Mouse (Mus musculus): Measurements from ENCODE around the gene Aldh3b1. TPM values are rescaled to one million over a fixed set of nuclear protein-coding genes. Genes with fewer than 3 reads are reported as not detected.

The Aldh3b1 gene
- polyA plus RNA-seq, 1 experiment from 2014 or later, result 2.3 TPM

DNA sequence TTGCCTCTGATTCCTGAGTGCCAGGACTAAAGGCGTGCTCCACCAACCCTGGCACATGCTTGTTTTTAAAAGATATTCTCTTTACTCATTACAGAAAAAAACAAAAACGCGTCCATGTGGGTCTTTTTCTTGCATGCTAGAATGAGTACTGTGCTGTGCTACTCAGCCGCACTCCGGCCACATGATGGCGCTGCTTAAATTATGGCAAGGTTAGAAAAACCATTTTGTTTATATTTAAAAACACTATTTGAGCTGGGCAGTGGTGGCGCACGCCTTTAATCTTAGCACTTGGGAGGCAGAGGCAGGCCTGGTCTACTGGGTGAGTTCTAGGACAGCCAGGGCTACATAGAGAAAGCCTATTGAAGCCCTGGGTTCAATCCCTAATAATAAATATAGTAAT, 39.4 kb downstream of the Aldh3b1 start:
- Histone ChIP-seq H3K9me3 (ENCODE audit: control insufficient read depth, low read length) (no peaks in the 10 kb centered on the region), H3K9ac (ENCODE audit: low read length) (no peak overlapping the region), H3K27ac (ENCODE audit: low read depth) (no peak overlapping the region), H3K4me1 (replicated peaks; ENCODE audit: control insufficient read depth, insufficient read depth, low read length) (no peaks in the 10 kb centered on the region), H3K27me3 (replicated peaks; ENCODE audit: control insufficient read depth, insufficient read depth, low read length) (no peaks in the 10 kb centered on the region), H3K4me2 (ENCODE audit: low read length) (no peak overlapping the region), H3K36me3 (ENCODE audit: control insufficient read depth, insufficient read depth, low read length) (peaks cover 90% of the 10 kb centered on the region), H3K4me3 (ENCODE audit: low read depth, low read length) (no peak overlapping the region)
- no peak for DNase-seq (ENCODE audit: low spot score)
- no peak for ATAC-seq (replicated peaks; ENCODE audit: low FRiP score, low TSS enrichment, low read depth)
- WGBS, result 75% methylated on average over 8 of the region's 8 CpGs

GRCm38 (mm10) chr19:3889096-3889495, 40.5 kb downstream of the Aldh3b1 start:
- Histone ChIP-seq H3K27me3 (replicated peaks; ENCODE audit: control insufficient read depth, insufficient read depth, low read length) (no peaks in the 10 kb centered on the region), H3K27ac (ENCODE audit: low read depth) (no peak overlapping the region), H3K4me1 (replicated peaks; ENCODE audit: control insufficient read depth, insufficient read depth, low read length) (peaks cover 5% of the 10 kb centered on the region; the same call in 1 of the 2 replicates), H3K4me2 (ENCODE audit: low read length) (no peak overlapping the region), H3K4me3 (ENCODE audit: low read depth, low read length) (no peak overlapping the region), H3K9me3 (ENCODE audit: control insufficient read depth, low read length) (no peaks in the 10 kb centered on the region), H3K9ac (ENCODE audit: low read length) (no peak overlapping the region), H3K36me3 (ENCODE audit: control insufficient read depth, insufficient read depth, low read length) (peaks cover 83% of the 10 kb centered on the region)
- DNase-seq (ENCODE audit: low spot score) (no peak), ATAC-seq (replicated peaks; ENCODE audit: low FRiP score, low TSS enrichment, low read depth) (no peak)
- WGBS, result 91% methylated on average over 5 of the region's 5 CpGs

DNA sequence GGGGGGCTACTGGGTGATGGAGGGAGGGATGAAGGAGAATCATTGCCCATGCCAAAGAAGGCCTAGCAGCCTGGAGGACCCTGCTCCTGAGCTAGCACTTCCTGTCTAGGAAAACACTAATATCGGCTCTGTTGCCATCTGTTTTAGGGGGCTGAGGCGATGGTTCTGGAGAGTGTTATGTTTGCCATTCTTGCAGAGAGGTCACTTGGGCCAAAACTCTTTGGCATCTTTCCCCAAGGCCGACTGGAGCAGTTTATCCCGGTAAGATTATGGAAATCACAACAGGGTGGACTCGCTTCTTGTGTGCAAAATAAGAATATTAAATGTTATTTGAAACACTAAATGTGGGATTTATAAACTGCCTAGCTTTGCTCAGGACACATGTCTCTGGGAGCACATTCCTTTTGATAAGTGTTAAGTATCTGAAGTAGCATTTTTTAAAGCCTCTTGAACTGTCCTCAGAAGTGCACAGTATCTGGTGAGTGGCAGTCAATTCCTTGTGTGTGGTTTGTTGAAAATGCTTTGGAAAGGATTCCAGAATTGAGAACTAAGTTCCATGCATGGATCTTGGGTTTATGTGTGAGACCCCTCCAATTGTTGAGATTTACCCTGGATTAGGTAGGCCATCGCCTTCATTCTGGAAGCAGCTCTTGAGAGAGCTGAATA, 45.1 kb downstream of the Aldh3b1 start:
- no peaks in the 10 kb centered on the region for H3K9me3 ChIP-seq (ENCODE audit: control insufficient read depth, low read length)
- DNase-seq (ENCODE audit: low spot score) (no peak), ATAC-seq (replicated peaks; ENCODE audit: low FRiP score, low TSS enrichment, low read depth) (no peak)
- H3K27ac ChIP-seq (ENCODE audit: low read depth), result 0 out of 2 replicates have a peak overlapping the region, but pooled peaks have one; percentile 25
- H3K4me3 ChIP-seq (ENCODE audit: low read depth, low read length), result no peak overlapping the region
- H3K27me3 ChIP-seq (replicated peaks; ENCODE audit: control insufficient read depth, insufficient read depth, low read length), result no peaks in the 10 kb centered on the region
- no peak overlapping the region for H3K4me2 ChIP-seq (ENCODE audit: low read length)
- 52% methylated on average over 6 of the region's 6 CpGs for WGBS
- no peak overlapping the region for H3K9ac ChIP-seq (ENCODE audit: low read length)
- H3K36me3 ChIP-seq (ENCODE audit: control insufficient read depth, insufficient read depth, low read length), result peaks cover 37% of the 10 kb centered on the region
- peaks cover 14% of the 10 kb centered on the region; the same call in 1 of the 2 replicates for H3K4me1 ChIP-seq (replicated peaks; ENCODE audit: control insufficient read depth, insufficient read depth, low read length)

- Histone ChIP-seq H3K27me3 (replicated peaks; ENCODE audit: control insufficient read depth, insufficient read depth, low read length) (no peaks in the 10 kb centered on the region), H3K4me2 (ENCODE audit: low read length) (no peak overlapping the region), H3K36me3 (ENCODE audit: control insufficient read depth, insufficient read depth, low read length) (peaks cover 21% of the 10 kb centered on the region), H3K9me3 (ENCODE audit: control insufficient read depth, low read length) (no peaks in the 10 kb centered on the region), H3K4me3 (ENCODE audit: low read depth, low read length) (no peak overlapping the region), H3K9ac (ENCODE audit: low read length) (no peak overlapping the region), H3K27ac (ENCODE audit: low read depth) (no peak overlapping the region), H3K4me1 (replicated peaks; ENCODE audit: control insufficient read depth, insufficient read depth, low read length) (peaks cover 14% of the 10 kb centered on the region; the same call in 1 of the 2 replicates)
- DNase-seq (ENCODE audit: low spot score), result no peak
- 85% methylated on average over 4 of the region's 4 CpGs for WGBS
- ATAC-seq (replicated peaks; ENCODE audit: low FRiP score, low TSS enrichment, low read depth), result no peak
Observed at GRCm38 (mm10) chr19:3882214-3882613, 47.4 kb downstream of the Aldh3b1 start.

DNA sequence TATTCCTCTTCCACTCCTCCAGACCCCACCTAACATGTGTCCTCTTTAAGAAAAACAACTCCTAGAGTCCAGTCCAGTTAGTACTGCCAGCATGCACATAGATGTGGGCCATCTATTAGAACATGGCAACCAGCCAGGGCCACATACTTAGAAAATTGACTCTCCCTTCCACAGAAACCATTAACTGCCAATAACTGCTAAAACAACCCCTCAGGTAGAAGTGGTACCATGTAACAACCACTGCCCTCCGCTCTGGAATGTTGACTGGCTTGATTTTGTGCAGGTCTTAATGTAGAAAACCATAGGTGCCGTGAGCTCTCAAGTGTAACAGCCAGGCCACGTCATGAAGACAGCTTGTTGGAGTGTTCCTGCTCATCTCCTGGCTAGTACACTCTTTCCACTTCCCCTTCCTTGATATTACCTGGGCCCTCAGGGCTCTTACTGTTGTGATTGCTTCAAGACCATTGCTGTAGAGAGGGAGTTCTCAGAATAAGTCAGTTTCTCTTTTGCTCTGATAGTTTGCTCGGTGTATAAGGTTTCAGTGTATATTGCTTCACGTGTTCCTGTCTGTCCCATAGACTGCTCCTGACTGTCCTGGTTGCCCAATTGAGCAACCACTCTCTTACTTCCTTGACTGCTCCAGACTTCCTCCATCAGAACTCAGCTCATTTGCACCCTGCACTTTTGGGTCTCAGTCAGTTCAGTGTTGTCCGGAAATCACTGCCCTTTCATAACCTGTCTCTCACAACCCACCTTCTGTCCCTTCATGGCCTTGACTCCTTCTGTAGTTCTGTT, 49.4 kb downstream of the Aldh3b1 start:
- no peaks in the 10 kb centered on the region for H3K9me3 ChIP-seq (ENCODE audit: control insufficient read depth, low read length)
- H3K27me3 ChIP-seq (replicated peaks; ENCODE audit: control insufficient read depth, insufficient read depth, low read length), result no peaks in the 10 kb centered on the region
- no peak for ATAC-seq (replicated peaks; ENCODE audit: low FRiP score, low TSS enrichment, low read depth)
- no peak for DNase-seq (ENCODE audit: low spot score)
- H3K4me3 ChIP-seq (ENCODE audit: low read depth, low read length), result no peak overlapping the region
- no peak overlapping the region for H3K4me2 ChIP-seq (ENCODE audit: low read length)
- H3K27ac ChIP-seq (ENCODE audit: low read depth), result no peak overlapping the region
- 0 out of 2 replicates have a peak, but pooled peaks cover 18% of the 10 kb centered on the region for H3K36me3 ChIP-seq (ENCODE audit: control insufficient read depth, insufficient read depth, low read length)
- H3K4me1 ChIP-seq (replicated peaks; ENCODE audit: control insufficient read depth, insufficient read depth, low read length), result peaks cover 14% of the 10 kb centered on the region; the same call in 1 of the 2 replicates
- H3K9ac ChIP-seq (ENCODE audit: low read length), result no peak overlapping the region
- 86% methylated on average over 6 of the region's 6 CpGs for WGBS

DNA sequence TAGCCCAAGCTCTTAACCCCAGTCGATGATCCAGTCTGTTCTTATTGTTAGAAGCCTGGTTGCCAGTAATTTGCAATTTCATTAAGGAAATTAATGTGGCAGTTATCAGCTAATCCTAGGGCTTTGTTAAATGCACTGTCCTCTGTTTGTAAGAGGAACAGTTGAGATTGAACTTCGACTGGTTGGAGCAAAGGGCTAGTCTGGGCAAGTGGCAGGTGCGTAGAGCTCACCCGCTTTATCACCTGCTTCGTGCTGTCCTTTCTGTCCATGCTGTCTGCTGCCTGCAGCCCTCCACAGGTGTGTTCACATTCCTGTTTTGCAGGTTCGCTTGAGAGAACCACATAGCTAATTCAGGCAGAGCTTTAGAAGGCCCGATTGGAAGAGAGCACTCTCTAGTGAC, 54.6 kb downstream of the Aldh3b1 start:
- Histone ChIP-seq H3K9me3 (ENCODE audit: control insufficient read depth, low read length) (no peaks in the 10 kb centered on the region), H3K36me3 (ENCODE audit: control insufficient read depth, insufficient read depth, low read length) (0 out of 2 replicates have a peak, but pooled peaks cover 13% of the 10 kb centered on the region), H3K4me1 (replicated peaks; ENCODE audit: control insufficient read depth, insufficient read depth, low read length) (peaks cover 3% of the 10 kb centered on the region; the same call in 1 of the 2 replicates), H3K9ac (ENCODE audit: low read length) (no peak overlapping the region), H3K27me3 (replicated peaks; ENCODE audit: control insufficient read depth, insufficient read depth, low read length) (no peaks in the 10 kb centered on the region), H3K27ac (ENCODE audit: low read depth) (no peak overlapping the region), H3K4me2 (ENCODE audit: low read length) (no peak overlapping the region), H3K4me3 (ENCODE audit: low read depth, low read length) (no peak overlapping the region)
- DNase-seq (ENCODE audit: low spot score), result no peak
- no peak for ATAC-seq (replicated peaks; ENCODE audit: low FRiP score, low TSS enrichment, low read depth)
- 79% methylated on average over 7 of the region's 7 CpGs for WGBS

DNA sequence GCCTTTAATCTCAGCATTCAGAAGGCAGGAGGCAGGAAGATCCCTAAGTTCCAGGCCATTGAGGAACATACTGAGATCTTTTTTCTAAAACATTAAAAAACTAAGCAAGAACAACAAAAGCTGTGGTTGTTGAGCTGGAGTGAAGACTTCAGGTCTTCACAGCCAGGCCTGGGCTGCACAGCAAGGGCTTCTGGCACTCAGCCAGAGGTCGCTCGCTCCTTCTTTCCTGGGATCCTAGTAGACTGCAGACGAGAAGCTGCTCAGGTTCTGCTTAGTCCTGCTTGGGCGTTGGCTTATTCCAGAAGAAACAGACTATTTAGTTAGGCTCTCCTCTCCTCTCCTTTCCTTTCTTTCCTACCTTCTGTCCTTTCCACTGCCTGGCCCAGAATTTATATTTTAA, 57.2 kb downstream of the Aldh3b1 start:
- Histone ChIP-seq H3K4me2 (ENCODE audit: low read length) (no peak overlapping the region), H3K36me3 (ENCODE audit: control insufficient read depth, insufficient read depth, low read length) (0 out of 2 replicates have a peak, but pooled peaks cover 13% of the 10 kb centered on the region), H3K4me3 (ENCODE audit: low read depth, low read length) (no peak overlapping the region), H3K4me1 (replicated peaks; ENCODE audit: control insufficient read depth, insufficient read depth, low read length) (peaks cover 4% of the 10 kb centered on the region), H3K9me3 (ENCODE audit: control insufficient read depth, low read length) (no peaks in the 10 kb centered on the region), H3K27ac (ENCODE audit: low read depth) (no peak overlapping the region), H3K27me3 (replicated peaks; ENCODE audit: control insufficient read depth, insufficient read depth, low read length) (no peaks in the 10 kb centered on the region), H3K9ac (ENCODE audit: low read length) (no peak overlapping the region)
- DNase-seq (ENCODE audit: low spot score) (no peak), ATAC-seq (replicated peaks; ENCODE audit: low FRiP score, low TSS enrichment, low read depth) (no peak)
- WGBS, result 60% methylated on average over 4 of the region's 4 CpGs

- no peak overlapping the region for H3K9ac ChIP-seq (ENCODE audit: low read length)
- H3K4me2 ChIP-seq (ENCODE audit: low read length), result no peak overlapping the region
- ATAC-seq (replicated peaks; ENCODE audit: low FRiP score, low TSS enrichment, low read depth), result no peak
- DNase-seq (ENCODE audit: low spot score), result no peak
- H3K4me3 ChIP-seq (ENCODE audit: low read depth, low read length), result no peak overlapping the region
- no peaks in the 10 kb centered on the region for H3K27me3 ChIP-seq (replicated peaks; ENCODE audit: control insufficient read depth, insufficient read depth, low read length)
- no peak overlapping the region for H3K27ac ChIP-seq (ENCODE audit: low read depth)
- peaks cover 4% of the 10 kb centered on the region for H3K4me1 ChIP-seq (replicated peaks; ENCODE audit: control insufficient read depth, insufficient read depth, low read length)
- H3K9me3 ChIP-seq (ENCODE audit: control insufficient read depth, low read length), result no peaks in the 10 kb centered on the region
- peaks cover 9% of the 10 kb centered on the region for H3K36me3 ChIP-seq (ENCODE audit: control insufficient read depth, insufficient read depth, low read length)
Observed at GRCm38 (mm10) chr19:3871468-3871867, 58.1 kb downstream of the Aldh3b1 start.
